Mouse (Mus musculus) embryonic fibroblast, embryonic 13.5 days (primary cell): ENCODE measurements around the gene Hscb. TPM values are rescaled to one million over a fixed set of nuclear protein-coding genes. Genes with fewer than 3 reads are reported as not detected.
A peak's percentile ranks its signal among the peaks of the same experiment; 100 is the strongest.

ENCODE experiments used
- H3K27ac ChIP-seq: 2 replicates; pipeline ENCODE4 v1.5.1; 2012; ENCODE audit warnings: low read length, control low read depth, inconsistent platforms; ENCODE audit not compliant: insufficient read depth
- H3K4me1 ChIP-seq: 2 replicates; pipeline ENCODE4 v1.6.1; 2011; ENCODE audit warnings: low read length; ENCODE audit not compliant: control insufficient read depth, insufficient read depth
- H3K4me3 ChIP-seq: 2 replicates; pipeline ENCODE4 v1.5.1; 2011; ENCODE audit warnings: mild to moderate bottlenecking, control low read depth, low read length; ENCODE audit not compliant: insufficient read depth
- CTCF ChIP-seq: IDR thresholded peaks from 2 replicates; pipeline ENCODE4 v1.5.1; 2011; ENCODE audit warnings: mild to moderate bottlenecking, control low read depth, low read length, moderate library complexity, borderline replicate concordance; ENCODE audit not compliant: insufficient read depth
- POLR2A ChIP-seq: IDR thresholded peaks from 2 replicates; pipeline ENCODE4 v1.6.1; 2011; ENCODE audit warnings: low read depth, mild to moderate bottlenecking, control low read depth, low read length, moderate library complexity
- polyA plus RNA-seq: library from polyadenylated mRNA; stranded (reverse); fragments of >200 nt; gene quantifications from 2 replicates; pipeline ENCODE4 v1.2.4, GENCODE M21; 2011; ENCODE audit warnings: low read depth; ENCODE audit not compliant: missing spikeins, insufficient read length

Gene Hscb
- polyA plus RNA-seq, 1 experiment = 36.1 TPM

DNA sequence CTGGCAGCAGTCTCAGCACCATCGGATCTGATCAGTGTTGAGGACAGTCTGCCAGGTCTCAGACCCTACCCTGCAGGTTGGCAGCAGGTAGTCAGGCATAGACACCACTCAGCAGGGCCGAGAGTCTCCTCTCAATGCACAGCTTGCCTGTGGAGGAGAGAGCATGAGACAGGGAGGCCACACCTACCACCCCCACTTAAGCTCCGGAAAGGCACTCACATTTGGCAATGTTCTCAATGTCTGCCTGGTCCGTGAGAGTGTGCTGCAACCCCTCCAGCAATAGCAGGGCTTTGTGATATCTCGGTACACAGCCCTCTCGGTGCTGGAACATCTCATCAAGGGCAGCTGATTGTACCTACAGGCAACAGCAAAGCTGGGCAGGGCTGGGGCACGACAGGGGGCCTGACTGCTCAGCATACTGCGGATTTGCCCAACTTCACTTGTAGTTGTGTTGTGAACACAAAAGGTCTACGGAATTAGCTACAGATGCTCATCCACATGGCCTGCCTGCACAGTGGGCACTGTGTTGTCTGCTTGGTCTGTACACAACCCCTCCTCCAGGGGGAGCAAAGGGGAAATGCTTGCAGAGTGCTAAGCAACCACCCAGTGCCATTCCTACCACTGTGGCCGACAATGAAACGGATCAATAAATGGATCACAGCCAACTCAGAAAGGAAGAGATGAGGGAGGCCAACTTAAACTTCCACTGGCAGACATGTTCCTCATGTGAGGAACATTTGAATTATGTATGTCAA lies 53.3 kb downstream of the Hscb start:
- H3K4me3 ChIP-seq = no peak overlapping the region
- H3K27ac ChIP-seq = no peak overlapping the region
- peak; percentile 28; the same call in 1 of the 2 replicates for TF ChIP-seq CTCF
- TF ChIP-seq POLR2A = no peak
- H3K4me1 ChIP-seq = no peaks in the 10 kb centered on the region

- 0 out of 2 replicates have a peak, but pooled peaks cover 2% of the 10 kb centered on the region for H3K4me1 ChIP-seq
- no peak overlapping the region for H3K4me3 ChIP-seq
- H3K27ac ChIP-seq = no peak overlapping the region
- no peak for TF ChIP-seq POLR2A
- TF ChIP-seq CTCF = no peak
Measured at GRCm38 (mm10) chr5:110783150-110783549, 56.4 kb downstream of the Hscb start.

DNA sequence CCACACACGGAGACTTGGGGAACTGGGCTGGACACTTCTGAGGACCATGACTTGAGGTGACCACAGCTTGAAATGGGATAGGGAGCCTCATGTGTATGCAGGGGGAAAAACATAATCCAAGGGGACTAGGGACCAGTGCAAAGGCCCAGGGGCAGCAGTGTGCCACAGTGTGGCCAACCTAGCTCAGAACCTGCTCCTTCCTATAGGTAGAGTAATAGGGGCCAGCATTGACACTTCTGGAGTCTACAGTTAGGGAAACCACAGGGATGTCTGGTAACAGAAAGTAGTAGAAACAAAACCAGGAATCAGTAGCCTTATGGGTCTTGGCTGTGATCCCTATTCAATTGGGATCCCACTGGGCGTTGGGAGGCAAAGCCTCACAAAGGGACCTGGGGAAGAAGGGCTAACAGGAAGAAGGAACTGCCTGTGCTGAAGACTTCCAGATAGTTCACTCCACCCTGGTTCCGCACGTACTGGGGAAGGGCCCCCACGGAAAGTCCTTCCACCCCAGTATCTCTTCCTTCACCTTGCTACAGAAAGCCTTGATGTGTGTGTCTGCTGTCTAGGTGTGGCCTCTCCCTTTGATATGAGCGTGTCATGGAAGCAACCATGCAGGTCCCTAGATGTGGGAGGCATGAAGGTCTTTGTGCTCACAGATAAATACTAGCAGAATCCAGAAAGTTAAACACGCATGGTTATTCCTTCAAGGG lies 57.9 kb downstream of the Hscb start:
- Histone ChIP-seq H3K4me1 (0 out of 2 replicates have a peak, but pooled peaks cover 2% of the 10 kb centered on the region), H3K4me3 (no peak overlapping the region), H3K27ac (no peak overlapping the region)
- no peak for TF ChIP-seq POLR2A
- no peak for TF ChIP-seq CTCF

GRCm38 (mm10) chr5:110780761-110781528 lies 58.6 kb downstream of the Hscb start:
- Histone ChIP-seq H3K27ac (peak overlapping the region; percentile 57), H3K4me3 (peak overlapping the region; percentile 60), H3K4me1 (0 out of 2 replicates have a peak, but pooled peaks cover 2% of the 10 kb centered on the region)
- TF ChIP-seq CTCF (no peak), POLR2A (no peak)

DNA sequence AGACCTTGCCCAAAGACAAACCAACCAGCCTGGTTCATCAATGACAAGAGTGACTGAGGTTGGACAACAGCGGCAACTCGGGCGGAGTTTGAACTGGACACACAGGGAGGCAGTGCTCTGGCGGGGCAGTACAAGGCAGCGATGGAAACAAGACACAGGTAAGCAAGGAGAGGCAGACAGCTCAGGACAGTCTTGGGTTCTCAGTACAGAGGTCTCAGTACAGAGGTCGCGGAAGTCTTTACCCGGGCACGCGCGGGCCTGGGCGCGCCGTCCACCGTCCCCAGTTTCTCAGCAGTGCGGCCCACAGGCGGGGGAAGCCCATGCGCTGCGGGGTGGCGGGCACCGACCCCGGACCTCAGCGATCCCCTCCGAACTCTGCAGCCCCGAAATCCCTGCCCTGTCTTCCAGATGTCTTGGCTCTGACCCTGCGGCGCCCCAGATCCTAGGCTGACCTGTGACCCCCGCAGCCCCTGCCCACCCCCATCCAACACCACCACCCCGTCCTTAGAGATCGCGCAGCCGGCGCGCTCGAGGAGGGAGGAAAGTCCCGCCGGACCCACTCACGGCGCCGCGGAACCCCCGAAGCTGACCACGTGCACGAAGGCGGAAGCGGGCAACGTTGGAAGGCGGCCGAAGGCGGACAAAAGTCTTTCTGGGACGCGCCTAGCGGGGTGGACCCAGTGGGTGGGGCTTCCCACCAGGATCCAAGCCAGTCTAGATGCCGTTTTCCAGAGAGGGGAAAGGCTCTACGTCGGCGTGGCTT lies 59.4 kb downstream of the Hscb start, which contains the start of gene Pus1:
Gene Pus1 (minus strand): TSS at position 662 of the 763 bp plus-strand sequence.
- Histone ChIP-seq H3K4me3 (peak within 1 kb of the TSS; percentile 91), H3K27ac (peak within 1 kb of the TSS; percentile 57), H3K4me1 (0 out of 2 replicates have a peak, but pooled peaks cover 2% of the 10 kb centered on the region)
- TF ChIP-seq CTCF = no peak
- TF ChIP-seq POLR2A = peak; percentile 82

DNA sequence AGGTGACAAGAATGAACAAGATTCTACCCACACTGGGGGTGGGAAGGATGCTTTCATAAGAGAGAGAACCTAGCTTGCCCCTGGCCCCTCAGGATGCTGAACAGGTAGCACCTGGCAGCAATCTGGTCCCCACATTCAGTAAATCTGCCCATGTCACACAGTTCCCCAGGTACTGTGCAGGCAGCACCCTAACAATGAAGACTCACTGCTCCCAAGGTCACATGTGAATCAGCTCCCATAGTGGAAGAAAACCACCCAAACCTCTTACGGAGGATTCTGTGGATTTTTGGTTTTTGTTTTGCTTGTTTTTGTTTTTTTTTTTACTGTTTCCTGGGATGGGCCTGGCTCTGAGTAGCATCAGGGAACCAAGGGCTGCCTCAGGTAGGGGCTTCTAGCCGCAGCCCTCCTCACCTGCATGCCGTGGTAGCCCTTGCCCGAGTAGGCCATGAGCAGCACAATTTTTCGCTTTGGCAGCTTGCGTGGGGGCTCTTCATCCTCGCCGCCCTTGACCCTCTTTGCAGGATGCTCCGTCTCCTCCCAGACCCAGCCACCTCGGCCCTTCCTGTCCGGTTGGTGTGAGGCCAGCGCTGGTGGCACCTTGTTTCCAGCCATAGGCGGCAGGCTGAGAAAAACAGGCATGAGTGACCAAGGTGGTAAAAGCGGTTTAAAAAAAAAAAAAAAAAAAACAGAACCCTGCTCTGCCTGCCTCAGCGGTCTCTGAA lies 60.1 kb downstream of the Hscb start:
- Histone ChIP-seq H3K4me3 (peak overlapping the region; percentile 91), H3K27ac (no peak overlapping the region), H3K4me1 (0 out of 2 replicates have a peak, but pooled peaks cover 2% of the 10 kb centered on the region)
- TF ChIP-seq CTCF (no peak), POLR2A (no peak)

Other genes with a start within 250 kb of the Hscb start
- 23.3 and 30.7 TPM in 2 replicates for gene Noc4l, start 186.4 kb downstream of the Hscb start, polyA plus RNA-seq
- gene Ddx51, start 186.3 kb downstream of the Hscb start, polyA plus RNA-seq = 21.0 and 33.5 TPM in 2 replicates
- gene Ep400, start 69.1 kb downstream of the Hscb start, polyA plus RNA-seq = 47.4 and 53.1 TPM in 2 replicates
- 20.4 and 21.7 TPM in 2 replicates for gene Pus1, start 59.1 kb downstream of the Hscb start, polyA plus RNA-seq
- 22.3 and 23.1 TPM in 2 replicates for gene Ulk1, start 29.7 kb downstream of the Hscb start, polyA plus RNA-seq
- 16.3 and 23.9 TPM in 2 replicates for gene Chek2, start 202 bp upstream of the Hscb start, polyA plus RNA-seq
- gene Ttc28, start 40.0 kb upstream of the Hscb start, polyA plus RNA-seq = 34.4 and 35.0 TPM in 2 replicates